Mouse (Mus musculus): Measurements from ENCODE around the gene Lamb3. TPM values are rescaled to one million over a fixed set of nuclear protein-coding genes. Genes with fewer than 3 reads are reported as not detected.

The Lamb3 gene
- polyA plus RNA-seq, 1 experiment from 2014 or later: 0.17 TPM

GRCm38 (mm10) chr1:193325891-193326290 is 118.4 kb downstream of the Lamb3 start:
- ATAC-seq (no peak), DNase-seq (ENCODE audit: low read depth, low spot score) (no peak)
- ChIA-PET CTCF (interaction anchor here (0.6 to 17.8 kb wide), 10 partner anchors 9 to 141 kb away, joined by 3 to 297 read pairs (median 3); partner anchors contain the start of gene Camk1g), POLR2A (no interaction called here)
- H3K27me3 ChIP-seq: no peaks in the 10 kb centered on the region
- in situ Hi-C loops (cut with MboI; ENCODE audit: low pct_unique_long_range_greater_than_20kb): loop anchor here (5.0 kb wide), 1 partner anchor 74 kb away; no protein-coding TSS in a partner anchor
- no peak for TF ChIP-seq CTCF (IDR thresholded peaks at IDR 0.05)

- ATAC-seq (peak; percentile 93), DNase-seq (ENCODE audit: low read depth, low spot score) (peak; percentile 82)
- no peak for TF ChIP-seq CTCF (IDR thresholded peaks at IDR 0.05)
- CTCF ChIA-PET: interaction anchor here (0.6 to 17.8 kb wide), 12 partner anchors 10 to 142 kb away, joined by 3 to 297 read pairs (median 3); partner anchors contain the start of gene Camk1g
- no peaks in the 10 kb centered on the region for H3K27me3 ChIP-seq
- in situ Hi-C loops (cut with MboI; ENCODE audit: low pct_unique_long_range_greater_than_20kb): loop anchor here (5.0 kb wide), 1 partner anchor 74 kb away; no protein-coding TSS in a partner anchor
- POLR2A ChIA-PET: interaction anchor here (0.5 kb wide), 1 partner anchor 149 kb away, joined by 4 read pairs; no protein-coding TSS in a partner anchor
These were observed 119.1 kb downstream of the Lamb3 start for GRCm38 (mm10) chr1:193326456-193327145.

- CTCF ChIA-PET: interaction anchor here (1.1 to 17.8 kb wide), 8 partner anchors 10 to 143 kb away, joined by 3 to 297 read pairs (median 3); partner anchors contain the start of gene Camk1g
- no peaks in the 10 kb centered on the region for H3K27me3 ChIP-seq
- no peak for TF ChIP-seq CTCF (IDR thresholded peaks at IDR 0.05)
- DNase-seq (ENCODE audit: low read depth, low spot score): peak; percentile 30
- in situ Hi-C loops (cut with MboI; ENCODE audit: low pct_unique_long_range_greater_than_20kb): loop anchor here (5.0 kb wide), 1 partner anchor 75 kb away; no protein-coding TSS in a partner anchor
- POLR2A ChIA-PET: no interaction called here
- peak; percentile 27 for ATAC-seq
These were observed 119.7 kb downstream of the Lamb3 start for GRCm38 (mm10) chr1:193327216-193327615.

GRCm38 (mm10) chr1:193327686-193328085 is 120.2 kb downstream of the Lamb3 start:
- CTCF ChIA-PET: interaction anchor here (1.1 to 17.8 kb wide), 3 partner anchors 11 to 77 kb away, joined by 3 to 297 read pairs (median 3); partner anchors contain the start of gene Camk1g
- no peak for TF ChIP-seq CTCF (IDR thresholded peaks at IDR 0.05)
- no peak for DNase-seq (ENCODE audit: low read depth, low spot score)
- in situ Hi-C loops (cut with MboI; ENCODE audit: low pct_unique_long_range_greater_than_20kb): loop anchor here (5.0 kb wide), 1 partner anchor 75 kb away; no protein-coding TSS in a partner anchor
- POLR2A ChIA-PET: no interaction called here
- no peak for ATAC-seq
- no peaks in the 10 kb centered on the region for H3K27me3 ChIP-seq

GRCm38 (mm10) chr1:193329557-193329956 is 122.1 kb downstream of the Lamb3 start:
- ChIA-PET POLR2A (interaction anchor here (1.0 kb wide), 1 partner anchor 51 kb away, joined by 3 read pairs; no protein-coding TSS in a partner anchor), CTCF (interaction anchor here (1.0 to 17.8 kb wide), 8 partner anchors 15 to 73 kb away, joined by 3 to 297 read pairs (median 5); partner anchors contain the start of gene Camk1g)
- no peak for ATAC-seq
- no peaks in the 10 kb centered on the region for H3K27me3 ChIP-seq
- no peak for TF ChIP-seq CTCF (IDR thresholded peaks at IDR 0.05)
- in situ Hi-C loops (cut with MboI; ENCODE audit: low pct_unique_long_range_greater_than_20kb): loop anchor here (5.0 kb wide), 1 partner anchor 77 kb away; no protein-coding TSS in a partner anchor
- DNase-seq (ENCODE audit: low read depth, low spot score): no peak

- ChIA-PET CTCF (interaction anchor here (1.0 to 17.8 kb wide), 11 partner anchors 9 to 73 kb away, joined by 3 to 297 read pairs (median 5); partner anchors contain the start of gene Camk1g), POLR2A (interaction anchor here (1.0 kb wide), 1 partner anchor 50 kb away, joined by 3 read pairs; no protein-coding TSS in a partner anchor)
- peak; percentile 26 for ATAC-seq
- H3K27me3 ChIP-seq: no peaks in the 10 kb centered on the region
- no peak for TF ChIP-seq CTCF (IDR thresholded peaks at IDR 0.05)
- DNase-seq (ENCODE audit: low read depth, low spot score): no peak
- in situ Hi-C loops (cut with MboI; ENCODE audit: low pct_unique_long_range_greater_than_20kb): loop anchor here (5.0 kb wide), 1 partner anchor 47 kb away; no protein-coding TSS in a partner anchor
These were observed 122.7 kb downstream of the Lamb3 start for GRCm38 (mm10) chr1:193330172-193330571.

GRCm38 (mm10) chr1:193330626-193331025 is 123.1 kb downstream of the Lamb3 start:
- in situ Hi-C loops (cut with MboI; ENCODE audit: low pct_unique_long_range_greater_than_20kb): loop anchor here (5.0 kb wide), 1 partner anchor 47 kb away; no protein-coding TSS in a partner anchor
- no peak for DNase-seq (ENCODE audit: low read depth, low spot score)
- POLR2A ChIA-PET: no interaction called here
- ATAC-seq: no peak
- CTCF ChIA-PET: interaction anchor here (1.2 to 17.8 kb wide), 10 partner anchors 9 to 68 kb away, joined by 3 to 297 read pairs (median 5); partner anchors contain the start of gene Camk1g
- no peak for TF ChIP-seq CTCF (IDR thresholded peaks at IDR 0.05)
- H3K27me3 ChIP-seq: no peaks in the 10 kb centered on the region

- in situ Hi-C loops (cut with MboI; ENCODE audit: low pct_unique_long_range_greater_than_20kb): loop anchor here (5.0 kb wide), 1 partner anchor 45 kb away; no protein-coding TSS in a partner anchor
- ChIA-PET CTCF (interaction anchor here (1.5 to 17.8 kb wide), 4 partner anchors 12 to 54 kb away, joined by 5 to 297 read pairs (median 18); partner anchors contain the start of gene Camk1g), POLR2A (interaction anchor here (0.6 to 1.1 kb wide), 2 partner anchors 32 to 38 kb away, joined by 3 read pairs; no protein-coding TSS in a partner anchor)
- no peak for ATAC-seq
- no peak for DNase-seq (ENCODE audit: low read depth, low spot score)
- no peak for TF ChIP-seq CTCF (IDR thresholded peaks at IDR 0.05)
- H3K27me3 ChIP-seq: no peaks in the 10 kb centered on the region
These were observed 124.5 kb downstream of the Lamb3 start for GRCm38 (mm10) chr1:193332018-193332417.

GRCm38 (mm10) chr1:193332671-193333070 is 125.2 kb downstream of the Lamb3 start:
- POLR2A ChIA-PET: interaction anchor here (0.6 to 1.1 kb wide), 2 partner anchors 32 to 37 kb away, joined by 3 read pairs; no protein-coding TSS in a partner anchor
- in situ Hi-C loops (cut with MboI; ENCODE audit: low pct_unique_long_range_greater_than_20kb): loop anchor here (5.0 kb wide), 1 partner anchor 45 kb away; no protein-coding TSS in a partner anchor
- CTCF ChIA-PET: interaction anchor here (1.5 to 17.8 kb wide), 5 partner anchors 11 to 54 kb away, joined by 5 to 297 read pairs (median 6); partner anchors contain the start of gene Camk1g

GRCm38 (mm10) chr1:193333776-193334175 is 126.3 kb downstream of the Lamb3 start:
- no peak for TF ChIP-seq CTCF (IDR thresholded peaks at IDR 0.05)
- in situ Hi-C loops (cut with MboI; ENCODE audit: low pct_unique_long_range_greater_than_20kb): loop anchor here (5.0 kb wide), 1 partner anchor 44 kb away; no protein-coding TSS in a partner anchor
- H3K27me3 ChIP-seq: no peaks in the 10 kb centered on the region
- POLR2A ChIA-PET: no interaction called here
- no peak for DNase-seq (ENCODE audit: low read depth, low spot score)
- no peak for ATAC-seq
- CTCF ChIA-PET: interaction anchor here (0.7 to 17.8 kb wide), 5 partner anchors 18 to 130 kb away, joined by 3 to 297 read pairs (median 6); partner anchors contain the start of gene Camk1g

More at GRCm38 (mm10) chr1:193332671-193333070, 125.2 kb downstream of the Lamb3 start:
- no peaks in the 10 kb centered on the region for H3K27me3 ChIP-seq
- no peak for ATAC-seq
- DNase-seq (ENCODE audit: low read depth, low spot score): no peak
- TF ChIP-seq CTCF (IDR thresholded peaks at IDR 0.05): no peak

All from Patski (cell line).